Mouse (Mus musculus): ENCODE data around the gene Tbx4. TPM values are rescaled to one million over a fixed set of nuclear protein-coding genes. Genes with fewer than 3 reads are reported as not detected.

Tbx4 gene
- total RNA-seq, 2 experiments from 2014 or later = 0.12 to 0.38 TPM

DNA sequence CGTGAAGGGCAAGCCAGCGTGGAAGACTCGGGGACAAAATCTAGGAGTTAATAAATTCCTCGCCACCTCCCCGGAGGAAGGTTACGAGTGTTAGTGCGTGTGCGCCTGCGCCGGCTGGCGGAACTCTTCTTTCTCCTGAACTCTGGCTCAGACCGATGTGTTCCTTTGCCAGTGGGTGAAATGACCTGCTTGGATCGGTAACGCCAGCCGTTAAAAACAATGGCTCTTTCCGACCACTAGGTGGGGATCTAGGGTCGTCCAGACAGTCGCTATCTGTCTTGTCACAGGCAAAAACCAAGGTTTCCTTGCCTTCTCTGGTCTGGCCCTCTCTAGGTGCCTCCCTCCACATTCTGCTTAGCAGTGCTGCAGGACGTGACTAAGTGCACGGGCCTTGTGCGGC, 37.2 kb upstream of the Tbx4 start:
- intact Hi-C loops (cut with DNase I) = loop anchor here (5.0 to 10.0 kb wide), 4 partner anchors 123 to 464 kb away; no protein-coding TSS in a partner anchor
- peak; percentile 67 for DNase-seq

DNA sequence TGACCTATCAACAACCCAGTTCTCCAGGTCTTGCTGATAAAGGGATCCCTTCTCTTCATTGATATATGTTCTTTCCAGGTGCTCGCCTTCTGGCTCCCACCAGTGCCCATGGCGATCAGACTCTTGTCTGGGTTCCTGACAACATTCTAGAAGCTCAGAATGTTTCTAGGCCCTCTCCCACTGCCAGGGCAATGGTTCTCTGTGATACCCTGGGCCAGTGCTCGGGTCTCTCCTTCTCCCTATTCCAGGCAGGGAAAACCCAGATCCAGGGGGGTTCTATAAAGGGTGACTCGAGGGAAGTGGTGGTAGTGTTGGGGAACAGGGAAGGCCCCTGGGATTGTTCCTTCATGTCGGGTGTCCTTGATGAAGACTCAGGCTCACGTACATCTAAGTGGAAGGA, 36.0 kb upstream of the Tbx4 start, which contains the start of gene Gm11444:
TSS of gene Gm11444 (minus strand) at position 101 of the 400 bp plus-strand sequence.
- DNase-seq = no peak
- intact Hi-C loops (cut with DNase I) = no loop called here

DNA sequence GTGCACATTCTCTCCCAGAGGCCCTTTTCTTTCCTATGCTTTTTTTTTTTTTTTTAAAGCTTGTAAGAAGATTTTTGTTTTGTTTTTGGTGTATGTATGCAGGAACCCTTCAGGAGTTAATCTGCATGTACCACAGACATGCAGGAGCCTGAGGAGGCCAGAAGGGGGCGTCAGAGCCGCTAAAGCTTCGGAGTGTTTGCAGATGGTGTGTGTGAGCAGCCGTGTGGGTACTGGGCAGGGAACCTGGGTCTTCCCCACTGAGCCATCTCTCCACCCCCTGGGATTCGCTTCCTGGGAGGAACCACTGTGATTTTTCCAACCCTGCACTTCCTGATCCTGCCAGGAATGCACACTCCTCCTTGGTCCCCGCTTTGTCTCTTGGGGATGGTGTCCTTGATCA, 35.5 kb upstream of the Tbx4 start:
- intact Hi-C loops (cut with DNase I) = no loop called here
- no peak for DNase-seq

DNA sequence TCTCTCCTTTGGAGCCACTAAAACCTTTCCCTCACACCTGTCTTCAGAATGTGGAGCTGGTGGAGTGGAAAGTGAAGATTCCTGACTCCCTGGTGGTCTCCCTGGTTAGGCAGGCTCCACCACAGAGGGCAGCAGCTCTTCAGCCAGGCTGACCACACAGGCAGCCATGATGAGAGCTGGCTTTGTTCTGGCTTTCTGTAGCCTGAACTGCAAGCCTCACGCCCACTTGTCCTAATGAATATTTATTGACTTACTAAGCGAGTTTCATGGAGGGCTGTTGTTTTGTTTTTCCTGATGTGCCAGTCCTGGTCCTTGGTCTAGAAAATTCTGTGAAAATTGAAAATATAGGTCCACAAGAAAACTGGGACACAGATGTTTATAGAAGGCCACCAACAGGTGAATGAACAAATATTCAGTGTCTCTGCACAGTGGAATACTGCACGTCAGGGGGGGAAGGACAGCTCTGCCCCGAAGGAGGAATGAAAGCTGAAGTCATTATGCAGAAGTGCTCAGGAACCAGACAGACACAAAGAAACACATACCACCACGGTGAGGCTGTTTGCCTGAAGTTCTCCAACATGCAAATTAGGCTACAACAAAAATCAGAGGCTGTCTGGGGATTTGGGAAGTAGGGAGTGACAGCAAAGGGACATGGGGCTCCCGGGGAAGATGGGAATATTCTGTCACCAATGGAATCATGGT, 28.1 kb upstream of the Tbx4 start:
- no peak for DNase-seq
- intact Hi-C loops (cut with DNase I) = no loop called here

DNA sequence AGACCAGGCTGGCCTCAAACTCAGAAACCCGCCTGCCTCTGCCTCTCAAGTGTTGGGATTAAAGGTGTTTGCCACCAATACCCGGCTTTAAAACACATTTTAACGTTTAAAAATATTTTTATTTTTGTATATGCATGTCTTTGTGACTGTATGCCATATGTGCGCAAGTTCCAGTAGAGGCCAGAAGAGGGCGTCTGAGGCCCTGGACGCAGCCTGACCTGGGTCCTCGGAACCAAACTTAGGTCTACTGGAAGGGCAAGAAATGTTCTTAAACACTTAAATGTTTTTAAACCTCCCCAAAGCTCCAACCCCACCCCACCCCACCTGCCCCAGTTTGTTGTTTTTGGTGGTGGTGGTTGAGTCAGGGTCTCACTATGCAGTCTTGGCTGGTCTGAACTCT, 21.9 kb upstream of the Tbx4 start:
- intact Hi-C loops (cut with DNase I) = no loop called here
- no peak for DNase-seq

DNA sequence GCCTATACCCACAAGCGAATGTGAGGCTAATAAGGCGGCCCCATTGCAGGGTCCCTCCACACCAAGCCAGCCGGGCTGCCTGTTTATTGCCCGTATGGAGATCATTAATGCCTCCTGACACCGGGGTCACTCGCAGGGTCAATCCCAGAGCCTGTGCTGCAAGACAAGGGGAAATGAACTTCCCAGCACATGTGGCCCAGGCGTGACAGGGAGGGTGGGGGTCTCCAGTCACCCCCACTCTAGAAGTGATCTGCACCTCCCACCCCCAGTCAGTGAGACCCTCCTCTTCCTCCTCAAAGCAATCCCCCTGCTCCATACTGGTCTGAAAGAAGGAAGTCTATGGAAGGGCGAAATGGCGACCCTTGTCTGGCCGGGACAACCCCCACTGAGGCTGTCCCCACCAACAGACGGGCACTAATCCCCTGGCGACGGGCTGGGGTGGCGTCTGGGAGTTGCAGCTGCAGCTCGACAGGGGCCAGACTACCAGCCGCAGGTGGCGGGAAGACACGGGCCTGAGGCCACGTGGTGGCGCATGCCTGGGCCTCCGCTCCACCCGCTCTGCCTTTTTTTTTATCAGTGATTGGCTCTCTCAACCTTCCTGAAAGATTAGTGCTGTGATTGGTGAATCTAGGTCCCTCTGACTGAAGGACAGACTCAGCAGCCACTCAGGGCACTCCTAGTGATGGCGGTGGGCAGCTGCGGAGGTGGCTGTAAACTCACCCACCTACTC, 10.0 kb upstream of the Tbx4 start:
- intact Hi-C loops (cut with DNase I) = no loop called here

DNA sequence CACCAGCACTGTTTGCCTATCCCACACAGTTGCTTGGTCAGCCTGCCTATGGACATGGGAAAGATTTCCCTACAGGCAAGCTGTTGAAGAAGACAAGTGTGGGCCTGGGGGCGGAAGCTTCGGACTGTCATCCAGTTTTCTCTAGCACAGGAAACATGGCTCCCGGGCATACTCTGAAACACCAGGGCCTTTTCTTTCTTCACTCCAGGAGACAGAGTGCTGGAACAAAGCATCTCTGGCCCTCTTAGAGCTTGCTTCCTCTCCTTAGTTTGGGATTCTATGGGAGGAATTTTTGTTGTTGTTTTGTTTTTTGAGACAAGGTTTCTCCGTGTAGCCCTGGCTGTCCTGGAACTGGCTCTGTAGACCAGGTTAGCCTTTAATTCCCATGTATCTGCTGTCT, 1.7 kb upstream of the Tbx4 start:
- DNase-seq = no peak
- intact Hi-C loops (cut with DNase I) = no loop called here

More for the DNA sequence above, 10.0 kb upstream of the Tbx4 start:
- DNase-seq = no peak

DNA sequence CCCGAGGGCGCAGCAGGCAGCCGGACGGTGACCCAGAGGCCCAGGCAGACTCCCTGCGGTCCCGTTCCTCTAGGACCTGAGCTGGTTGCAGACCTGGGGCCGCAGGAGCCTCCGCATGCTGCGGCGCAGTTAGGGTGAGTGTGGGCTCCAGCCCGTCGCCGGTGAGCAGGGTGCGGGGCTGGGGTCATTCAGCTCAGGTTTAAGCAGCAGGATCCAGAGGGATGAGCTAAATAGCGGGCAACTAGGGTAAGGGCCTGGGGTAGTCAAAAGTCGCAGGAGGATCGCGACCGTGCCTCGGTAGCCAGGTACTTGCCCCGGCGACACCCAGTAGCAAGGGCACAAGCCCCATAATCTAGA, 185 bp downstream of the Tbx4 start:
- intact Hi-C loops (cut with DNase I) = no loop called here
- no peak for DNase-seq

DNA sequence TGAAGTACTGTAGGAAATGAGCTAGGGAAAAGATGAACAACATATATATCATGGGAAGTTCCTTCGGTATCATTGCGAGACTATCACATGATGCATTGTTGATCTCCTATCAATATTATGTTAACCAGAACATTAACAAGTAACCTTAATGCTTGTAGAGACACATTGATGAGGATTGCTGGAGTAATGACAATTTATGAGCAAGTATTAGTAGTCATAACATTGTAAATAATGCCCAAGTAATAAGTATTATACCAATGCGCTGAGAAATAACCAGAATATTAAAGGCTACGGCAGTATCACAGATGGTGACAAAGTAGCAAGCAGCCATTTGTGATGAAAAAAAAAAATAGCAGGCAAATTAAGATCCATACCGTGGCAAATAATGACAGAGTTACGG, 1.1 kb downstream of the Tbx4 start:
- intact Hi-C loops (cut with DNase I) = no loop called here
- no peak for DNase-seq

DNA sequence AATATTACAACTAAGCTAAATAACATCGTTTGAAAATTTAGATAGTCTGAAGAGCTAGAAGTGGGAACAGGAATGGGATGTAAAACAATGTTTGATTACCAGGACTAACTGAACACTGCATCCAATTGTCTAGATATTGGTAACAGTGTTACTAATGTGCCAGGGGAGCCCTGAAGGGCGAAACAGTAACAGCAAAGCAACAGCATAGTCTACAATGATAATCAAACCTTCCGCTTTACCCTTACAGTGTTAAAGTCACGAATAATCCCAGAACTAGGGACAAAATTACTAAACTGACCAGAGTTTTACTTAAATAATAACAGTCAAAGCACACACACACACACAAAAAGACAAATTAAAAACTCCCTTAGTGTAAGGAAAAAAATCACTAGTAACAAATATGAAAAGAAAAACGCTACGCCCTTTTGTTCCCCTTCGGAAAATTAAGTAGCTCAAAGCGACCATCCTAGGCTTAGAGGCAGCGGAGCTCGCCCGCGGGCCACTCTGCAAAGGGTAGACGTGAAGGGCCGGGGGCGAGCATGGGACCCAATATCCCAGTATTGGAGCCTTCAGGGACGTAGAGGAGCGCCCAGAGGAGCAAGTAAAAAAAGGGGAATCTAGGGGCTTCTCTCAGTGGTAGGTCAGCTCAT, 1.7 kb downstream of the Tbx4 start:
- intact Hi-C loops (cut with DNase I) = no loop called here
- DNase-seq = no peak

DNA sequence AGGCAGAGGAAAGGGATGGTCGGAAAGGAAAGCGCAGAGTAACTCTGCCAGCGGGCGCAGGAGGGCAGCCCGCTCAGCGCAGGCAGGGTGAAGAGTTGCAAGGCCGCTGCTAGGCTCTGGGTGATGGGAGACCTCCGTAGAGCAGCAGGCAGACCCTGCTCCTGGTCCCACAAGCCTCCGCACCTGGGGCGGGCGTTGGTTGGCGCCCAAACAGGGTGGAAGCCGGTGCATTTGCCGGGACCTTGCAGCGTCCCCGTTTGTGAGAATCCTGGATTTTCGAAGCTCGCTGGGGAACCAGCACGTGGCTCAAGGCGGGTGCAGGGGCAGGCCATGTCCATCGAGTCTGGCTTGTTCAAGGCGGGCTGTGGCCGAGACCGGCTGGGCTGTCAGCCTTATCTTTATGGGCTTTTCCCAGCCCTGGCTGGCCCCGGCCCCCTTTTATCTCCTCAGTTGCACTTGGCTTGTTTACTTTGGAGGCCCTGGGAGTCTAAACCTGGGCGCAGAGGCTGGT, 2.3 kb downstream of the Tbx4 start:
- intact Hi-C loops (cut with DNase I) = no loop called here
- DNase-seq = no peak

DNA sequence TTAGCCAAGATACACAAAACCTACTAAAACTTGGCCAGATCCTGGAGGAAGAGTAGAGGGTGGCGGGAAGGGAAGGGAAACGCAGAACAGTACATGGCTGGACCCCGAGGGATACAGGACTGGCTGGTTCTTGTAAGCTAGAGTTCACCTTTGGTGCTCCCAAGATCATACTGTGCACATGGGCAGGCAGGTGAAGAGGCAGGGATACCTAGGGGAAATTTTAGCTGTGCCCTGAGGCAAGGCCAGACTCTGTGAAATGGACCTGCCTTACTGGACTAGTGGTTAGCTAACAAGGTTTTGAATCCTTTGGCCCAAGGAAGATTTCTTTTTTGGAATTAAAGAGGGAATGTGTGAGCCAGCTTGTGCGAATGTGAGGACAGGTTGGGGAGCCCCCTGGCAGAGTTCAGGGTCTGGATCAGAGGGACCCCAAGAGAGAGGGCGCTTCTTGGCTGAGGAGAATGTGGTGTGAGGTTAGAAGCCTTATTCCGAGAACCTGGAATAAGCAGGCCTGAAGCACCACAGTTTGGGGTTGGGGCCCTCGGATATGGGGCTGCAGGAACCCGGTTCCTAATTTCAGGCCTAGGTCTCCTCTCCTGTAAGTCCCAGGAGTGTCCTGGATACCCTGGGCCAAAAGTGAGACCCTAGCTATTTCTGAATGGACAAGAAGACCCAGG, 3.0 kb downstream of the Tbx4 start:
- intact Hi-C loops (cut with DNase I) = no loop called here

DNA sequence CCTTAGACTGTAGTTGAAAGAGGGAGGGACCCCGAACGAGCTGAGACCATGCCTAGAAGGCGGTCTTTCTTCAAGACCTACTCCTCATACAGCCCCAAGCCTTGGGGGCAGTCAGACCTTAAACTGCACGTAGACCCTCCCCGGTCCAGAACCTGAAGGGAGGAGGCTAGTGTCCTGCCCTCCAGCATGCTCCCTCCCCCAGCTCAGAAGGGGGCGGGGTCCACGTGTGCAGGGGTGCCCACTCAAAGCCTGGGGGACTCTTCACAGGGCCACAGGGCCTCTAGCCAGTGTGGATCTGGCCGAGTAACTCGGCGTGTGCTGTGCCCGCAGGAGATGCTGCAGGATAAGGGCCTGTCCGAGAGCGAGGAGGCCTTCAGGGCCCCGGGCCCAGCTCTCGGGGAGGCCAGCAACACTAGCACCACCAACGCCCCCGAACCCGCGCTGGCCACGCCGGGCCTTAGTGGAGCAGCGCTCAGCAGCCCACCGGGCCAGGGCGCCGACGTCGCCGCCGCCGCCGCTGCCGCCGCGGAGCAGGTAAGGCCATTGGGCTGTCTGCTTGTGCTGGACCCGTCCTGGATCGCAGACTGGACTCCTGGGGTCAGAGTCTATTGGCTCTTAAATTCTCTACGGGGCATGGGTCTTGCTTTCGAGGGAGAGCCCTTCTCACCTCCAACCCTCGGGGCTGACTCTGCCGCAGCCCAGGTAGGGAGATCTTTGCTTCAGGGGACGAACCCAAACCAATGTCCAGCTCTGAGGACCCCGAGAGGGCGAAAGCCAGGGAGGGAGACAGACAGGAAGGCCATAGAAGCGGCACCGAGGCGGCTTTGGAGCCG, 3.7 kb downstream of the Tbx4 start:
- no peak for DNase-seq
- intact Hi-C loops (cut with DNase I) = no loop called here

More for the DNA sequence above, 3.0 kb downstream of the Tbx4 start:
- no peak for DNase-seq

DNA sequence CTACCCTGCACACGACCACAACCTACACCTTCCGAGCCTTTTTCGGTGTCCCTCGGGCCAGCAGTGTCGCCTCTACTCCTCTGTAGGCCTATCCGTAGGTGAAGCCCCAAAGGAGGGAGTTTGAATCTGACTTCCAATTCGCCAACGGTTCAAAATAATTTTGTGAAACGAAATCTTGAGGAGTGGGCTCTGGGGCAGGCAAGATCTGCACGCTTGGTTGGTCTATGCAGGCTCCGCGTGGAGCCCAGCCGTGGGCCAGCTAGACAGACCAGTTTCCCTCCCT, 4.3 kb downstream of the Tbx4 start:
- intact Hi-C loops (cut with DNase I) = no loop called here
- DNase-seq = no peak

DNA sequence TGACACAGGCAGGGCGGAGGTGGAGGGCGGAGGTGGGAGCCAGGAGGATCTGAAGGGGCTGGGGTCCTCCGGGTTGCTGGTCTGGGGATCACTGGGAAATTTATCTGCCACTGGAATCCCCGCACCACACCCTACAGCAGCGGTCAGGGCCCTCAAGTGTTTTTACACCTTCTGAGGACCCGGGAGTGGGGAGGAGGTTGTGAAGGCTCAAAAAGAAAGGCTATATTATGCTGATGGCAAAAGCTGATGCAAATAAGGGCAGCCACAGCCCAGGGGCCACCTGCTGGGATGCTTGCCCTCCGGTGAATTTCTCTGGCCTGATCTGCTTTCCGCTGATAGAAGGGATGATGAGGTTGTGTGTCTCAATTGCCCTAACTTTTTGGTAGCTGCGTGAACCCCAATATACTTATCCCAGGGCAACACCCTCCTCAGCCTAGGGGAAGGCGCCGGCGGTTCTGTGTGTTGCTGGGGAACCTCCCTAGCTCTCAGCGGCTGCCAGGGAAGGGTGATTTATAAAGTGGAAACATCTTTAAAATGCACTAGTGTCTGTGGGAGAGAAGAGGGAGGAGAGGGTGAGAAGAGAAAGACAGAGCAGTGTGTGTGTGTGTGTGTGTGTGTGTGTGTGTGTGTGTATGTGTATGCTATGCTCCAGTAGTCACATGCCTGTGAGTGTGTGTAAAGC, 4.9 kb downstream of the Tbx4 start:
- intact Hi-C loops (cut with DNase I) = no loop called here
- DNase-seq = no peak

DNA sequence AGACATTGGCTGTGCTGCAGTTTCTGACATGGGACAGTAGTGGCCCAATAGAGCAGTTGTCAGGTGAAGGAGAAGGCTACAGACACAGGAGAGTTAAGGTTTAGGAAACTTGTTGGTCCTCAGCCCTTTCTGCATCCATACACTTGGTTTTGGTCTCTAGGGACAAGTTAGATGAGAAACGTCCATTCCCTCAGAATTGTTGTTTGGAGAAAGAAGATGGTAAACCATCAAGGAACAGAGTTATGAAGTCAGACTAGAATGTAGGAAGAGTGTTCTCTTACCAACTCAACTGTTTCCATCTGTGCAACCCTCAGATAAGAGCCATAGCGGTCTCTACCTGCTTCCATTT, 5.4 kb downstream of the Tbx4 start:
- no peak for DNase-seq
- intact Hi-C loops (cut with DNase I) = no loop called here

DNA sequence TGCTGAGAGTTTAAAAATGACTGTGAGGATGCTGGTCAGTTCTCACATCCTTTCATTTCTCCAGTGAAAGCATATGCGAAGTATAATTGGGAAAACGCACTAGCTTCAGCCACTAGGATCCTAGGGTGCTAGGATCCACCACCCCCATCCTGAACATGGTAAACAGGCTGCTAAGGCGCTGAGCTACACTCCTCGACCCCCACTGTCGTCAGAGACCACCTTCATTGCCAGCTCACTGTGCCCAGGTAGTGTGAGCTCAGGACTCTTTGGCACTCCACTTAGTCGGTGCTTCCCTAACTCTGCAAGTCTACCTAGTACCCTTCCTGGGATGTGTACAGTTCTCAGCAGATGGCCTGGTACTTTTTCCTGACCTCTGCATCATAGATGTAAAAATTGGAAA, 6.5 kb downstream of the Tbx4 start:
- DNase-seq = no peak
- intact Hi-C loops (cut with DNase I) = no loop called here

DNA sequence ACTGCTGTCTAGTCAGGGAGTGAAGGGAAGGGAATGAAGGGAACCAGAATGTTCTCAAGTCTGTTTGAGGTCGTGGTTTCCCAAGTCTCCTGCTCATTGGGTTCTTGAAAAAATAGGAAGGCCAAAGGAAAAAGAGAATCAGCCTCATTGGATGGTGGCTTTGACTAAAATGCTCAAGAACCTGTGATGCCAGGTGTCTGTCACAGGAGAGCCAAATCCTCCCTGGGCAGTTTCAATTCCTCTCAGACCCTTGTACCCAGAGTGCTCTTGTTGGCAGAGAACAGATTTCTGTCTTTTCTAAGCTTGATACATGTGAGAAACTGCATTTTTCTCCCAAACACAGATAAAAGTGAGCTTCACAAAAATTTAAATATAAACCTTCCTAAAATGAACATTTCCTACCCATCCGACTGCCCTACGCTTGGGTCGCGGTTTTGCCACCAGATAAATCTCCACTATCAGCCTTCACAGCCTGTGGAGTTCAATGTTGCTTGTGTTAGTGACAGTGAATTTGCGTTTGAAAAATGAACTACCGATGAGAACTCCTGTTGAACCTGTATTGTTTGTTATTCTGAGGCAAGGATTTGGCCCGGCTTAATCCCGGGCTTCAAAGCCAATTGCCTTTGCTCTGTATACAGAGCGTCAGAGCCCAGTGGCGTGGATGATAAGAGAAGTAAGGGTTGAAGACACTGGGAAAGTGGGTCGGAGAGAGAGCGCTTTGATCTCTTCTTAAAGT, 7.3 kb downstream of the Tbx4 start:
- intact Hi-C loops (cut with DNase I) = no loop called here
- no peak for DNase-seq

DNA sequence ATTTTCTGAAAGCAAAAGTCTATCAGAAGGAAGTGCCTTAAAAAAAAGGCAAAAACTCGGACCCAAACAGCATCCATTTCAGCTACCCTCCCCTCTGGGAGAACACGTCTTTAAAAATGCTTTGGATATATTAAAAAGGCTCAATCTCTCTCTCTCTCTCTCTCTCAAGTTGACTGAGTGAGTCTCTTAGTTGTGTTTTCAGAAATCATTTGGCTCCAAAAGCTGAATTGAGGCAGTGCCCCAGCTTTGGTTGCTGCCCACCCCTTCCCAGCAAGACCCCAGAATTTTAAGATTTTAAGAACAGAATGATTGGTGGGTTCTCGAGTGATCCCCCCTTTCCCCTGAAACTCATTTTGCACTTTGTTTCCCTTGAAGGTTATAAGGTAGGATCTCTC, 7.9 kb downstream of the Tbx4 start:
- DNase-seq = no peak
- intact Hi-C loops (cut with DNase I) = no loop called here
